Mouse (Mus musculus) testis, postnatal 10 days (tissue): Measurements from ENCODE around the gene Gcc1.
A peak's percentile ranks its signal among the peaks of the same experiment; 100 is the strongest.

ENCODE experiments used
- DNase-seq: peaks from one replicate; pipeline ENCODE4 v3.0.0; 2021; ENCODE audit warnings: low spot score

Gcc1 gene

DNA sequence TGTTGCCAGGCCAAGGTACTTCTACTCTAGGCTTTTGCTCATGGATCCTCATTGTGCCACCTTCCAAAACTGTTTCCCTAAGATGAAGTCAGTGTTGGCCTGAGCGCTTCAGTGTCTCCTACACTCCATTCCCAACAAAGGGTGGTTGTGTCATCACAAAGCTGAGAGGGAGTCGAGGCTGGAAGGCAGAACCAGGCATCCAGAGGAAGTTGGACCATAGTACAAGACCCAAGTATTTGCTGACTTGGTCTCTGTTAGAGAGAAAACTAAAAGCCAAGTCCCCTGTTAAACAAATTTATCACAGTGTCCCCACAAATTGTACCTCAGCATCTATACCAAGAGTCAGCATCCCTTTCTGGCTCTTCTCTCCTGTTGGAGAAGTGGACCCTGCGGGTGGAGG, at the start of gene Gcc1:
Gene Gcc1, minus strand, starts transcription at position 101 of the 400 bp plus-strand sequence.
- no peak for DNase-seq

DNA sequence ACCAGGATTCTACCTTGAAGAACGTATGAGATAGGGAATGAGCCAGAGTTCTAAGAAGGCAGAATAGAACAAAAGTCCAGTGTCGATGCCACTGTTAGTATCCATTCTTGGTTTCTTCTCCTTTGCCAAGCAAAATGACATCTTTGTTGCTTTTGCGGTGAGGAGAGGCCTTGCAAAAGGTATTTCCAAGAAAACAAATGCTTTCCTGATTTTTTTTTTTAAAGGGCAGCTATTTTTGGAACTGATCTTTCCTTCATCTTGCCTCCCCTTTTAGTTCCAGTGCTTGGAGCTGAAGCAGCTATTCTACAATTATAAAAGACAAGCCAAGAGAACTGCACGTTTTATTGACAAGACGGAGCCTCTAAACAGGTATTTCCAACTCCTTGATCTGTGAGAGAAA, 46.6 kb upstream of the Gcc1 start, which contains the start of gene Snd1:
Gene Snd1, plus strand, starts transcription at position 301 of the 400 bp plus-strand sequence.
- no peak for DNase-seq

DNA sequence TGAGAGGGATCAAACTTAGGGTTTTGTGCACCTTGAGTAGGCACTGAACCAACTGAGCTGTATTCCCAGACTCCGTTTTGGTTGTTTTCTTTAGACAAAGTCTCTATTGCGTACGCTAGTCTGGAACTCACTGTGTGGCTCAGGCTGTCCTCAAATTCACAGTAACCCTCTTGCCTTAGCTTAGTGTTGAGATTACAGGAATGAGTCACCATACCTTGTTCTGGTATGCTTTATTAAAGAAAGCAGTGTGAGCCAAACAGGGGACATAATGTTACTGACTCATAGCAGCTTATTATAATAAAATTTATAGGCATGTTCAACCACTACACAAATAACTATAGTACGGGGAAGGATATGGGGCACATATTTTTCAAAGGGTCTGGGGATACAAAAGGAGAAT, 46.0 kb upstream of the Gcc1 start:
- DNase-seq, result no peak

DNA sequence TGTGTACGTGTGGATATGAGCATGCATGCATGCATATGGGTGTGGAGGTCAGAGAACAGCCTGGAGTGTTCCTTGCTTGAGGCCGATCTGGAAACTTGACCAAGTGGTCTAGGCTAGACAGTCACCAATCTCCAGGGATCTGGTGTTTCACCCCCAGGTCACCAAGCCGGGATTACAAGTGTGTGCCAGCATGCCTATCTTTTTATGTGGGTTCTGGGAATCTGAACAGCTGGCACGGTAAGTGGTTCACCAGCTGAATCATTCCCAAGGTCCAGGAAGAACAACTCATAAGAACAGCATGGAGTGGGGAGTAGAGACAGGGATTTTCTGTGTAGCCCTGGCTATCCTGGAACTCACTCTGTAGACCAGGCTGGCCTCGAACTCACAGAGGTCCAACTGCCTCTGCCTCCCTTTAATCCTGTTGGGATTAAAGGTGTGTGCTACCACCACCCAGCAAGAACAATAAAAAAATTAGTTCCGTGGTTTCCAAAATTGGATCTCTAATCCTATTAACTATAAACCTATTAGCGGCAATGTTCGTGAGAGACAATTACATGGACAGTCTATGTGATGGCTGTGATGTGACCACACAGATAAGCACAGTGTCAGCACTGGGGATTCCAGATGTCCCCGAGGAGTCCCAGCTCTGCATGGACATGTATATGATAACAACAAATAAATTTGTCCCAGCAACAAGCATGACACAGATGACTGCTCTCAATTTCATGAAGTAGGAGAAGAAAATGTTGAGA, 43.3 kb upstream of the Gcc1 start:
- DNase-seq, result no peak

DNA sequence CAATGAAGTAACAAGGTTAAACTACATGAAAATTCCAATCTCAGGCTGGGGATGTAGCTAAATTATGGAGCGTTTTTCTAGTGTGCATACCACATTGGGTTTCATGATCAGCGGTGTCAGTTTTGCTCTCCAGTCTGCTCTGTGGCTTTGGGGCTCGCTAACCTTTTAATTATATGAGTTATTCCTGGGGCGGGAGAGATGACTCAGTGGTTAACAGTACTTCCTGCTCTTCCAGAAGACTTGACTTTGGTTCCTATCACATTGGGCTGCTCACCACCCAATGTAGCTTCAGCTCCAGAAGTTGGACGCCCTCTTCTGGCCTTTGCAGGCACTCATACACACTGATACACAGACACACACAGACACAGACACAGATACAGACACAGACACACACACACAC, 42.4 kb upstream of the Gcc1 start:
- no peak for DNase-seq

DNA sequence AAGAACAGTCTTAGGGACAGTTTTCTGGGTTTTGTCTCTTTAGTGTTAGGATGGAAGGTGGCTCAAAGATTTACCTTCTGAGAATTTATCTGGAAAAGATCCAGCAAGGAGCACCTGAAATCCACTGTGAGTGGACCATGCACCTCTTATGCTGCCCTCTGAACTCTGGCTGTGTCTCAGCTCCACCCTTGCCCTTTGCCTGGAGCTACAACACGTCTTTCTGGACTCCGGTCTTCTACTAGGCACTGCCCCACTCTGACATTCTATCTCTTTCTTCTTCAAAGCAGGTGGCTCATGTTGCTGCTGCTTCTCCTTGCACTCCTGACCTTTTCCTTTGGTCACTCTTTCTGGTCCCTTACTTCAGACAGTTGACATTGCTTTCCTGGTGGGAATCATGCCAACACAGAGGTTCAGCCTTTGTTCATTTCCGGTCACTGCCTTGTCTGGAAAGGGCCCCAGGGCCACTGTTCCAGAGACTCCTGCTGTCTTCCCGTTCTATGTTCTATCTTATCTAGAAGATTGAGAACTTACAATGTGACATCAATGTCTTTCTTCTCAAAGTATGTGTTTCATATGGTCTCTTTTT, 41.9 kb upstream of the Gcc1 start:
- DNase-seq, result no peak

DNA sequence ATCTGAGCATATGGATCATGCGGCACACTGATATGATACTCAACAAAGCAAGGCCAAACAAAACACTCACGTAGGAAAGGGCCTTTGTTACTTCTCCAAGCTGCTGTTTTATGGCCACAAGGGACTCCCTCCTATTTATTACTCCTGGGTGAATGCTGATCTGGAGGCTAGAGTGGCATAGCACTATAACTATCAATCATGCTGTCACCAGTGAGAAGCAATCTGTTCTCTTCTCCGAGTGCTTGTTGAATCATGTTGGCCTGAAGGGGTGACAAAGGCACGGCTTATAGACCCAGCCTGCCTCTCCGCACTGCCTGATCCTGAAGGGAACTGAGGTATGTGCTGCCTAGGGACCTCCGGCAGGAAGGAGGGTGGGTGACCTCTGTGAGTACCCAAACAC, 36.4 kb upstream of the Gcc1 start:
- DNase-seq, result no peak

DNA sequence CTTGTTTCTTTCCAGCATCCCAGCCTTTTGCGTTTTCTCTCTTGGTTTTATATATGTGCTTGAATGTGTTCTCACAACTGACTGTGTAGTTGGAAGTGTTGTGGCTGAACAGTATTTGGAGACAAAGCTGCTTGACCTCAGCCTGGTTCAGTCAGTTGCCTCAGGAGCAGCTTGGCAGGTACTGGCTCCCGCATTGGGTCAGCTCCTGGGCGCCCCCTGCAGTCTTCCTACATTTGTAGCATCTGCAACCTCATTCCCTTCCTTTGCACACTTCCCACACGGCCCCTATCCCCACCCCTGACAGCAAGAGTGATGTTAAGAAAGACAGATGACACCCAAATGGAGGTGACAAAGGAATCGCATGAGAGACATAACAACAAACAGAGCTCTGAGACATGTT, 32.3 kb upstream of the Gcc1 start:
- peak; percentile 85 for DNase-seq

DNA sequence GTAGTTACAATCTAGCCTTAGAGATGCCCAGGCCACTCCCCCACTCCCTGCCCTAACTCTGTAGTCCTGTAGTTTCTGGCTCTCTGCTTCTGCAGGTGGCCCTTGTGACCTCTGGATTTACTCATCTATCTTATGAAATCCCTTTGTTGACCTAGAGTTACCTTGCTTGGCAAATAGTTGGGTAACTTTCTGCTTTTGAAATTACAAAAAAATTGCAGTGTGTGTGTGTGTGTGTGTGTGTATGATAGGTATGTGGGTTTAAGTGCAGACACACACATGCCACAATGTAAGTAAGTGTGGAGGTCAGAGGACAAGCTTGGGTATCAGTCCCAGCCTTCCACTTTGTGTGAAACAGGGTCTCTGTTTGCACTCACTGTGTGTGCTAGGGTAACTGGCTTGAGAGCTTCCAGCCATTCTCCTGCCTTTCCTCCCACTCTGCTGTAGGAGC, 31.1 kb upstream of the Gcc1 start:
- no peak for DNase-seq

DNA sequence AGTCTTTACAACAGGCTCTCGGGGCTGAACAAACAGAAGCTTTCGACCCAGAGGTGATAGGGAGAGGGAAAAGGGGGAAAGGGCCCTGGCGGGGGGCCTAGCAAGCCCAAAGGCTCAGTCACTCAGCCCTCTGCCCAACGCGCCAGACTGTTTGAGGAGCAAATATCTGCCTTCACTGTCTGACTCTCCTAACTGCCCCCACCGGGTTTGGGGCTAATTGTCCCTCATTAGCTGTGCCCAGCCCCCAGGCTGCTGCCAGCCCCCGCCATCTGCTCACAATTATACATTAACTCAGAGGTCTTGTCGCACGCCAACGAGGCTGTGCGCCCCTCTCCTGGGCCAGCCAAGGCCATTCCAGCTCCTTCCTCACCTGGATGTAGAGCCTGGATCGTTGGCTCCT, 22.8 kb upstream of the Gcc1 start:
- DNase-seq, result no peak

DNA sequence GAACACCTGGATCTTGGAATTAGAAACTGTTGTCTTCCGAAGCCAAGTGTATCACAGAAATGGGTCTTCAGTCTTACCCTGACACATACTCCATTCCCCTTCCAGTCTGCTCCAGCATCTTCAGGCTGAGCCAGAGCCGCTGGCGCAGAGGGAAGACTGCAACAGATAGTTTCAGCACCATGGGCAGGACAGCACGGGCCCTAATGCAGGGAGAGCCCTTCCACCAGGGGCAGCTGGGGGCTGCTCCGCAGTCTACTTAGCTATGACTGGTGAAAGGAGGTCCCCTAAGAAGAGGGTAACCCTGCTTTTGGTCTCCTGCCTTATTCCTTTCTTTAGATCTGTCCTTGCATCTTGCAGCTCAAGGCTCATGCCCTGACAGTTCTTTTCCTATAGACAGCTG, 22.3 kb upstream of the Gcc1 start:
- no peak for DNase-seq

DNA sequence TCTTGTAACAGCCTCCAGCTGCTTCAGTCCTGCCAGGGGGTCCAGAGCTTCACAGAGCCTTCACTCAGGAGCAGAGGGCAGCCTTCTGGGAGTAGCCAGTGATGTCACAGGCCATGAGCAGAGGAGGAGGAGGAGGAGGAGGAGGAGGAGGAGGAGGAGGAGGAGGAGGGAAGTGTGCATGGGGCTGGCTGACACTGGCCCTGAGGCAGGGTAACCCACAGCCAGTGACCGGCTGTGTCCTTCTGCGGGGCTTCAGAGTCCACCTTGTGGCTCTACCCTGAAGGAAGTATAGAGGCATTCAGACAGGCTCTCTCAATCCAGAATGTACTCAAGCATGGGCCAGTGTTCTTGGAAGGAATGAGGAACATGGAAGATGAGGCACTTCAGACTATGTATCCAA, 21.1 kb upstream of the Gcc1 start, which contains the start of gene Pax4:
Gene Pax4, minus strand, starts transcription at position 101 of the 400 bp plus-strand sequence.
- no peak for DNase-seq

DNA sequence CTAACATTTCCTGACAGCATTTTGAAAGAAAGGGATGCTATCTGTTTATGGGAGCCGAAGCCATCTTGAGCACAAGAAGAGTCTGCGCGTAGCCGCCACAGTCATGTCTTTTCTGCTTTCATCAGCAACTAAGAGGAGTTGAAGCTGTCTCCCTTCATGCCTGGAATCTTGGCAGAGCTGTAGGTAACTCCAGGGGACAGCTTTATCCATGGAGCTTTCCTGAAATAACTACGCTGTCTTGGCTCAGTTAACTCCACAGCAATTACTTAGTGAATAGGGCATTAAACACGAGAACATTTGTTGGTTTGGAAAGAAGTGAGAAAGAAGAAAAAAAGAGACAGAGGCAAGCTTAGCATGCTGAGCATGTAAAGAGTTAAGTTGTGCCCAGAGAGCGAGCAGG, 19.7 kb upstream of the Gcc1 start:
- DNase-seq, result no peak

DNA sequence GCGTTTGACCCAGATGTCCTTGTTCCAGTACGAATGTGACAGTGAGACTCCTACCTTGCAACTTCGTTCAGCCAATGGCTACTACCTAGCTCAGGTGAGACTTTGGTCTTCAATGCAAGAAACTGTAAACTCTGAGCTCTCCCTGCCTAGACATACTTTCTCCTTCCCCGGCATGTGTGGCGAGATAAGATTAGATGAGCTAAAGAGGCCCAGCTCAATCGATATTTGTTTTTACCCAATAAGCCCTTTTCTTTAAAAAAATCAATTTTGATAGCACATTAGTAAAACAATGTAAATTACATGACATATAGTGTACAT, 3.3 kb upstream of the Gcc1 start:
- DNase-seq, result no peak

DNA sequence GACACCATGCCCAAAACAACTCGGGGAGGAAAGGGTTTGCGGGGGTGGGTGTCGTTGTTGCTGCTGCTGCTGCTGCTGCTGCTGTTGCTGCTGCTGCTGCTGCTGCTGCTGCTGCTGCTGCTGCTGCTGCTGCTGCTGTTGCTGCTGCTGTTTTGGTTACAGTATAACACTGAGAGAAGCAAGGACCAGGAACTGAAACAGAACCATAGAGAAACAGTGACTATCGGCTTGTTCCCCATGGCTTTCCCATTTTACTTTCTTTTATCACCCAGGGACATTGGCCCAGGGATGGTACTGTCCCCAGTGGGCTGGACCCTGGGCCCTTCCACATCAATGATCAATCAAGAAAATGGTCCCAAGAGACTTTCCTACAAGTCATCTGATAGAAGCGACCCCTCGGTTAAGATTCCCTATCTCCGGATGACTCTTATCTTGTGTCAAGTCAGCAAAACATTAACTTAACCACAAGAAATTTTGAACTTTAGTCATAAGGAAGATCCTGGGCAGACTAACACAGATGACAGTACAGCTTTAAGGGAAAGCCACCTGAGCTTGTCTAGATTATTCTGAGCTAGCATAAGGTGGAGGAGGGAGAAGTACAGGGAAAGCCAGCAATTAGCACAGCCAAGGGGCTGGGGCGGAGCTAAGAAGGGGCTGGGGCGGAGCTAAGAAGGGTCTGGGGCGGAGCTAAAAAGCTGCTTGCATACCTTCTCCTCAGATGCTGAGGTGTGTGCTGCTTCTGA, 2.8 kb upstream of the Gcc1 start:
- DNase-seq, result no peak

DNA sequence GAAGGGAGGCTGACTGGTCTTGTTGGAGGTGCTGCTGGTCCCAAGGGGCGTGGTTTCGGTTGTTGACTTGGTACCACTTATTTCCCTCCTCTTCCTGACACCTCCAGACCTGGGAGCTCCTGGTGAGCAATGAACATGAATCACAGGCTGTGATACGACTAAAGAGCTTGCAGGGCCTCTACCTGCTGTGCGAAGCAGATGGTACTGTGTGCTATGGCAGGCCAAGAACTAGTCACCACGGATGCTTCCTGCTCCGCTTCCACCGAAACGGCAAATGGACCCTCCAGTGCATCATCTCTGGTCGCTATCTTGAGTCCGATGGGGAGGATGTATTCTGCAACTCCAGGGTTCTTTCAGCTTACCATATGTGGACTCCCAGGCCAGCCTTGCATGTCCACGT, 1.7 kb upstream of the Gcc1 start:
- no peak for DNase-seq

DNA sequence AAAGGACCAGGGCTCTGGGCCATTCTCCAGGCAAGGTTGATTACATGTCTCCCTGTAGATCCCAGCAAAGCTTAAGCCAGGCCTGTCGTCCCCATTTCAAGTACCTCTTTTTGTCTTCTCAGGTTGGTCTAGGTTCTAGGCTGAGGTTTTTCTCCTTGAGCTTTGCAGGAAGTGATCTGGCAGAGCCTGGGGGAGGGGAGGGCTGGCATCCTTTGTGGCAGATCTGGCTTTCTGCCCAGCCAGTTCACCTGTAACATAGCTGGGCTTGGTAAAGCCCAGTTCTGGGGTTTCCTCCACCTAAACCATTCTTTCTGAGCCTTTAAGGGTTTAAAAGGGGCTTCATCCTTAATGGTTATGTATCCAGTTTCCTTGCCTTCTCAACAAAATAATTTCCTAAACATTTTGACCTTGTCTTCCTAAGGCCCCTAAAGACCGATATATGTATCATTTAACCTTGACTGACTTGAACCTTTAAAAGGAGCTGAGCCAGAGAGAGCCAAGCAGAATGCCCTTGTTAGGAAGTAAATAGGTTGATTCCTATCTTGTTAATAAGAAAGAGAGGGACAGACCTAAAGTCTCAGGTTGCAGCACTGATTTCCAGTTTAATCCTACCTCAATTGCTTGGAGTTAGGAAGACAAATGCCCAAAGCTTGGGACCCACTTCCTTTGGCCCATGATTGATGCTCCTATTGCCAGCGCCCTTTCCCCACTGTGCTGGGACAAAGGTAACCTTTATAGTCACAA, 922 bp downstream of the Gcc1 start, which contains the start of gene Fscn3:
Gene Fscn3, plus strand, starts transcription at position 694 of the 744 bp plus-strand sequence.
- no peak for DNase-seq

DNA sequence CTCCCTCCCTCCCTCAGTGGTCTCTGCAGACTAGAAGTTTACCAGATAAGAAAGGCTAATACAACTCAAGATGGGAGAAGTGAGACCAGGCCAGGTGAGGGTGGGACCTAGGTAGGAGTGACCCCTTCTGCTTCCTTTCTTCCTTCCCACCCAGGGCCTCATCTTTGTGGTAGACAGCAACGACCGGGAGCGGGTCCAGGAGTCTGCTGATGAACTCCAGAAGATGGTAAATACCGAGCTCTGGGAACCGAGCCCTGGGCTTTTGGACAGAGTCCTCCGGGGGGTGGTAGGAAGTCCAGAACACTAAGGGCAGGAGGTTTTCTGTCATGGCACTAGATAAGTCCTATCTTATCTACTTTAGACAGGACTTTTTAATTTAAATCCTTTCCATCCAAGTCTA, 3.2 kb downstream of the Gcc1 start:
- DNase-seq, result no peak

DNA sequence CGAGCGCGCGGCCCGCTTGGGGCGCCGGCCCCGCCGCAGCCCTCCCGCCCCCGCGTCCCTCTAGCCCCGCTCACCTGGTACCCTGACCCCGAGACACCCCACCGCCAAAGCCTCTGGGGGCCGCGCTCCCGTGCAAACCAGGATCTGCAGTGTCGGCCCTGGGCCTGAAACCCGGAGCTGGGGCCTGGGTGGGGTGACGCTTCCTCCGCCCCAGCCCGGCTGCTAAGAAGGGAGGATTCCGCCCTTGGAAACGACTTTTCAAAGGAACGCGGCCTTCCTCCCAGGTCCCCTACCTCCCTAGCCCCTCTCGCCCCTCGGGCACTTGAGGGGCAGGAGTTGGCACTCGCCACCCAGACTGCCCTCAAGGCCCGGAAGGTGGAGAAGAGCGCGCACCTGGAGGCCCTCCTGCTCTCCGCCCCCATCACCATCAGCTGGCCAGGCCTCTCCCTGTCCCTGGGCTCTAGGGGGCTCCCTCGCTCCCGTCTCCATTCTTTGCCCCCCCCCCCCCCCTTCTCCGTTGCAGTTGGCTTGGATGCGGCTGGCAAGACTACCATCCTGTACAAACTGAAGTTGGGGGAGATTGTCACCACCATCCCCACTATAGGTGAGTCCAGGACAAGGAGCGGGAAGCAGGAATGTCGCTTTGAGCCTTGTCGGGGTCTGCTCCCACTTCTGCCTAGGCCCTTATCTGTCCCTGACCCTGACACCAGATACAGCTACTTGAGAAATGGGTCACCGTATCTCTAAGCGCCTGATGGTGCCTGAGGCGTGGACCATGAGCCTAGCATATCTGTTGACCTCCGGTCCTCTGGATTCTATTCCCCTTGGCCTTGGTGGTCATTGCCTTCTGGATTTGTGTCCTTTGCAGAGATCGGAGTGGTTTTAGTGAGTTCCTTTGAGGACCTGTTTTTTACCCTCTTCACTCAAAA, 4.2 kb downstream of the Gcc1 start:
- DNase-seq, result peak; percentile 71

DNA sequence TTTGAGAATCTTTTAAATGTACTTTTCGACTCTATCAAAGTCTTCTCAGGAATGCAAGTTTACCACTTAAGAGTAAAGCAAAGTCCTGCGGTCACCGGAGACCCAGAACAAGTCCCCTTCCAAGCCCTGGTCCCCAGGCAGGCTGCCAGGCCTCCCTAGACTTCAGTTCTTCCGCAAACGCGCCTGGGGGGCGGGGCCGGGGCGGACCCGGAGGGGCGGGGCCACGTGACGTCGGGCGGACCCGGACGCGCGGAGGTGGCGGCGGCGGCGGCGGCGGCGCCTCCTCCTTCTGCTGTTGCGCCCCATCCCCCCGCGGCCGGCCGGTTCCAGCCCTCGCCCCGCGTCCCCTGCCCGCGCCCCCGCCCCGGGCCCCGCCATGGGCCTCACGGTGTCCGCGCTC, 4.9 kb downstream of the Gcc1 start, which contains the start of gene Arf5:
Gene Arf5, plus strand, starts transcription at position 248 of the 400 bp plus-strand sequence.
- DNase-seq, result peak; percentile 99

DNA sequence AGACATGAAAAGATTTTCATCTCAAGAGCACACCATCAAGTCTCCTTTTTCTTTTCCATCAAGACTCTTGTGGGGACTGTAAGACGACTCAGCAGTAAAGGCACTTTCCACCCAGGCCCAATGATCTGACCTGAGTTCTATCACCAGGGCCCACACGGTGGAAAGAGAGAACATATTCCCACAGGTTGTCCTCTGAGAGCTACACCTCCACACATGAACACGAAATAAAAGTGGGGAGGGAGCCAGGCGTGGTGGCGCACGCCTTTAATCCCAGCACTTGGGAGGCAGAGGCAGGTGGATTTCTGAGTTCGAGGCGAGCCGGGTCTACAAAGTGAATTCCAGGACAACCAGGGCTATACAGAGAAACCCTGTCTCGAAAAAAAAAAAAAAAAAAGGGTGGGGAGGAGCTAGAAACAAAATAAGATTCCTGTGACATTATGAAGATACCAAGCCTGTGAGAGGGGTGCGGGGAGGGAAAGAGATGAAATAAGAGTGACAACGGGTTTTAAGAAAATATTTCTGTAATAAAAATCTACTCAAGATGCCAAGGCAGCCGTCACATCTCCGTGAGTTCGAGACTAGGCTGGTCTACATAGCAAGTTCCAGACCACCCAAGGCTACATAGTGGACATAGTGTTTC, 5.4 kb downstream of the Gcc1 start:
- peak; percentile 51 for DNase-seq
